Mouse (Mus musculus) midbrain, embryonic 10.5 days (tissue): ENCODE measurements at regions not wholly inside any gene's neighbourhood (a gene's known extent, or its start where the extent isn't known, plus 50 kb on each side); places are given as distances from the start of the nearest gene placed in this dataset.

Experiments used
- DNase-seq: peaks from one replicate; pipeline ENCODE4 v3.0.0-alpha.2; 2017; ENCODE audit warnings: low spot score
- H3K27ac ChIP-seq: fragments of 300-500 bp; sonication (generic); replicated peaks from 2 replicates; pipeline ENCODE4 v1.5.1; 2016; ENCODE audit warnings: mild to moderate bottlenecking
- H3K27me3 ChIP-seq: fragments of 300-500 bp; sonication (generic); 2 replicates; pipeline ENCODE4 v1.6.1; 2016; ENCODE audit warnings: low read depth, mild to moderate bottlenecking; ENCODE audit not compliant: poor library complexity, severe bottlenecking
- H3K36me3 ChIP-seq: fragments of 300-500 bp; sonication (generic); 2 replicates; pipeline ENCODE4 v1.6.1; 2016; ENCODE audit warnings: mild to moderate bottlenecking, moderate library complexity
- H3K4me1 ChIP-seq: fragments of 300-500 bp; sonication (generic); 2 replicates; pipeline ENCODE4 v1.6.1; 2016
- H3K4me3 ChIP-seq: fragments of 300-500 bp; sonication (generic); 2 replicates; pipeline ENCODE4 v1.5.1; 2016; ENCODE audit warnings: mild to moderate bottlenecking, moderate library complexity
- H3K9me3 ChIP-seq: fragments of 300-500 bp; sonication (generic); replicated peaks from 2 replicates; pipeline ENCODE4 v1.6.1; 2016; ENCODE audit warnings: mild to moderate bottlenecking
- WGBS: fragments of 180-500 bp; shearing (Covaris S2); methylation state at CpG from one replicate; pipeline ENCODE4 v1.1.7; 2016; 5-methylcytosine and 5-hydroxymethylcytosine counted together

- Histone ChIP-seq H3K4me3 (no peak overlapping the region), H3K27ac (no peak overlapping the region), H3K4me1 (no peaks in the 10 kb centered on the region), H3K9me3 (no peaks in the 10 kb centered on the region), H3K27me3 (no peaks in the 10 kb centered on the region), H3K36me3 (no peaks in the 10 kb centered on the region)
- WGBS, result 82% methylated on average over 4 of the region's 4 CpGs
- no peak for DNase-seq
Measured at GRCm38 (mm10) chr13:116087541-116088308, 221.8 kb downstream of the Isl1 start.

GRCm38 (mm10) chr13:116087140-116087539 lies 222.3 kb downstream of the Isl1 start:
- Histone ChIP-seq H3K4me3 (no peak overlapping the region), H3K27me3 (no peaks in the 10 kb centered on the region), H3K36me3 (no peaks in the 10 kb centered on the region), H3K27ac (no peak overlapping the region), H3K4me1 (no peaks in the 10 kb centered on the region), H3K9me3 (no peaks in the 10 kb centered on the region)
- 83% methylated on average over 1 of the region's 1 CpGs for WGBS
- no peak for DNase-seq

GRCm38 (mm10) chr13:116056976-116057647 lies 252.4 kb downstream of the Isl1 start:
- no peak for DNase-seq
- 76% methylated on average over 5 of the region's 5 CpGs for WGBS
- Histone ChIP-seq H3K9me3 (no peaks in the 10 kb centered on the region), H3K4me3 (no peak overlapping the region), H3K27me3 (no peaks in the 10 kb centered on the region), H3K4me1 (no peaks in the 10 kb centered on the region), H3K27ac (no peak overlapping the region), H3K36me3 (no peaks in the 10 kb centered on the region)

- Histone ChIP-seq H3K27ac (no peak overlapping the region), H3K4me1 (no peaks in the 10 kb centered on the region), H3K27me3 (no peaks in the 10 kb centered on the region), H3K4me3 (no peak overlapping the region), H3K9me3 (no peaks in the 10 kb centered on the region), H3K36me3 (no peaks in the 10 kb centered on the region)
- DNase-seq, result no peak
- 84% methylated on average over 3 of the region's 3 CpGs for WGBS
Measured at GRCm38 (mm10) chr13:116056112-116056652, 253.3 kb downstream of the Isl1 start.

GRCm38 (mm10) chr13:116036166-116036565 lies 273.3 kb downstream of the Isl1 start:
- no peaks in the 10 kb centered on the region for H3K36me3 ChIP-seq
- H3K4me1 ChIP-seq, result no peaks in the 10 kb centered on the region
- DNase-seq, result no peak
- no peaks in the 10 kb centered on the region for H3K27me3 ChIP-seq
- no peak overlapping the region for H3K27ac ChIP-seq
- no peak overlapping the region for H3K4me3 ChIP-seq
- WGBS, result 82% methylated on average over 4 of the region's 4 CpGs
- H3K9me3 ChIP-seq, result no peaks in the 10 kb centered on the region

- H3K36me3 ChIP-seq, result no peaks in the 10 kb centered on the region
- no peaks in the 10 kb centered on the region for H3K27me3 ChIP-seq
- WGBS, result 83% methylated on average over 2 of the region's 2 CpGs
- no peak for DNase-seq
- H3K9me3 ChIP-seq, result no peaks in the 10 kb centered on the region
- H3K27ac ChIP-seq, result no peak overlapping the region
- H3K4me3 ChIP-seq, result no peak overlapping the region
- no peaks in the 10 kb centered on the region for H3K4me1 ChIP-seq
Measured at GRCm38 (mm10) chr13:116030152-116030720, 279.3 kb downstream of the Isl1 start.

GRCm38 (mm10) chr13:116028583-116028982 lies 280.9 kb downstream of the Isl1 start:
- Histone ChIP-seq H3K9me3 (no peaks in the 10 kb centered on the region), H3K36me3 (no peaks in the 10 kb centered on the region), H3K4me3 (no peak overlapping the region), H3K4me1 (no peaks in the 10 kb centered on the region), H3K27ac (no peak overlapping the region), H3K27me3 (no peaks in the 10 kb centered on the region)
- WGBS, result 90% methylated on average over 2 of the region's 2 CpGs
- DNase-seq, result no peak

GRCm38 (mm10) chr13:116027147-116027546 lies 282.3 kb downstream of the Isl1 start:
- no peaks in the 10 kb centered on the region for H3K4me1 ChIP-seq
- no peaks in the 10 kb centered on the region for H3K36me3 ChIP-seq
- H3K27me3 ChIP-seq, result no peaks in the 10 kb centered on the region
- DNase-seq, result no peak
- H3K9me3 ChIP-seq, result no peaks in the 10 kb centered on the region
- H3K27ac ChIP-seq, result no peak overlapping the region
- H3K4me3 ChIP-seq, result no peak overlapping the region
- whole genome bisulfite sequencing, result 88% methylated on average over 2 of the region's 2 CpGs

- 90% methylated on average over 5 of the region's 5 CpGs for WGBS
- no peaks in the 10 kb centered on the region for H3K4me1 ChIP-seq
- H3K36me3 ChIP-seq, result no peaks in the 10 kb centered on the region
Measured at GRCm38 (mm10) chr13:116017886-116018285, 291.6 kb downstream of the Isl1 start.

GRCm38 (mm10) chr13:116003733-116004132 lies 305.8 kb downstream of the Isl1 start:
- H3K36me3 ChIP-seq, result no peaks in the 10 kb centered on the region
- H3K27ac ChIP-seq, result no peak overlapping the region
- no peaks in the 10 kb centered on the region for H3K27me3 ChIP-seq
- DNase-seq, result no peak
- no peaks in the 10 kb centered on the region for H3K9me3 ChIP-seq
- no peaks in the 10 kb centered on the region for H3K4me1 ChIP-seq
- 72% methylated on average over 1 of the region's 1 CpGs for WGBS
- H3K4me3 ChIP-seq, result no peak overlapping the region

More at GRCm38 (mm10) chr13:116017886-116018285, 291.6 kb downstream of the Isl1 start:
- no peaks in the 10 kb centered on the region for H3K27me3 ChIP-seq
- H3K4me3 ChIP-seq, result no peak overlapping the region
- H3K9me3 ChIP-seq, result no peaks in the 10 kb centered on the region
- no peak overlapping the region for H3K27ac ChIP-seq
- DNase-seq, result no peak

- DNase-seq, result no peak
- WGBS, result 82% methylated on average over 4 of the region's 4 CpGs
- Histone ChIP-seq H3K4me1 (no peaks in the 10 kb centered on the region), H3K4me3 (no peak overlapping the region), H3K27me3 (no peaks in the 10 kb centered on the region), H3K27ac (no peak overlapping the region), H3K36me3 (no peaks in the 10 kb centered on the region), H3K9me3 (no peaks in the 10 kb centered on the region)
Measured at GRCm38 (mm10) chr13:116002391-116002899, 307.0 kb downstream of the Isl1 start.

- H3K36me3 ChIP-seq, result no peaks in the 10 kb centered on the region
- WGBS, result 68% methylated on average over 3 of the region's 3 CpGs
- no peak overlapping the region for H3K27ac ChIP-seq
- no peak overlapping the region for H3K4me3 ChIP-seq
- no peak for DNase-seq
- H3K27me3 ChIP-seq, result no peaks in the 10 kb centered on the region
- H3K4me1 ChIP-seq, result no peaks in the 10 kb centered on the region
- no peaks in the 10 kb centered on the region for H3K9me3 ChIP-seq
Measured at GRCm38 (mm10) chr13:115990591-115990990, 318.9 kb downstream of the Isl1 start.

- Histone ChIP-seq H3K4me1 (no peaks in the 10 kb centered on the region), H3K9me3 (no peaks in the 10 kb centered on the region)
Measured at GRCm38 (mm10) chr13:115989091-115989490, 320.4 kb downstream of the Isl1 start.

More at GRCm38 (mm10) chr13:115989091-115989490, 320.4 kb downstream of the Isl1 start:
- H3K4me3 ChIP-seq, result no peak overlapping the region
- no peaks in the 10 kb centered on the region for H3K36me3 ChIP-seq
- H3K27me3 ChIP-seq, result no peaks in the 10 kb centered on the region
- no peak for DNase-seq
- H3K27ac ChIP-seq, result no peak overlapping the region
